Mouse (Mus musculus): ENCODE results near the gene Ly75.

- TF ChIP-seq POLR2A (IDR thresholded peaks at IDR 0.05; ENCODE audit: borderline replicate concordance, low read depth, low read length), result no peak
- peak; percentile 80 for TF ChIP-seq CTCF (IDR thresholded peaks at IDR 0.05; ENCODE audit: low read depth, low read length)
Observed at GRCm38 (mm10) chr2:60418075-60418474, 35.0 kb upstream of the Ly75 start.
